26 mouse cellular contexts compared by ENCODE assay signal in the genomic region with DNA sequence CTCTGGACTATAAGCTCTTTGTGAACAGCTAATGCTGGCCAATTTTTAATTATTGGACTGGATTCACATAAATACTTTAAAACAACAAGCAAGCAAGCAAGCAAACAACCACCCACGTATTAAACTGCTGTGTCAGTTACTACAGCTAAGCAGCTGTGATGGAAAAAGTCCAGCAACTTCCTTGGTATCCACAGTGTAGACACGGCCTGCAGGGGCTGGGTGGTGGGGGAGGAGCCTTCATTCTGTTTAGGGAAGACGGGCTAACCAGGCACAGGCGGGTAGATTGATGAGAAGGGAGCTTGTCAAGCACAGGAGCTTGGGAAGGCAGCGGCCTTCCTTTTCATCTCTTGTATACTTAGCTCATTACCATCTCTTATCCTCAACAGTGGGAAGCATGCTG.
DNase-seq lines count a peak whose midpoint lies in the region; ATAC-seq and TF ChIP-seq lines count a peak whose summit lies in the region.
"Had no signal": no experiment of that assay in that cellular context is flagged by ENCODE, and none has a peak within 500 bp of the region (broad histone marks: within the 10 kb centered on the region; RNA-seq: fewer than 3 reads in every experiment).

No protein-coding gene starts in this region.

- no peak for TF ChIP-seq POLR2A in lung, adult 2 months (IDR thresholded peaks at IDR 0.05; ENCODE audit: borderline replicate concordance, extremely low read depth, low read depth, low read length)

- 21% methylated on average over 5 of the region's 5 CpGs for WGBS in heart, embryonic 12.5 days
- WGBS in lung, embryonic 14.5 days = 23% methylated on average over 5 of the region's 5 CpGs
- 48% methylated on average over 5 of the region's 5 CpGs for WGBS in lung, adult 2 months
- 38% methylated on average over 5 of the region's 5 CpGs for WGBS in kidney, embryonic 16.5 days

- peaks cover 34% of the 10 kb centered on the region for H3K36me3 ChIP-seq in heart, embryonic 12.5 days
- no peaks in the 10 kb centered on the region for H3K36me3 ChIP-seq in lung, embryonic 14.5 days (ENCODE audit: insufficient read depth)
- 0 out of 2 replicates have a peak, but pooled peaks cover 3% of the 10 kb centered on the region for H3K36me3 ChIP-seq in kidney, embryonic 16.5 days (ENCODE audit: insufficient read depth, low read length)
- H3K36me3 ChIP-seq: embryonic facial prominence, embryonic 15.5 days; forebrain, embryonic 12.5 days; limb, embryonic 12.5 days; liver, embryonic 15.5 days; midbrain, embryonic 10.5 days; midbrain, embryonic 15.5 days had no signal

- ATAC-seq in heart, embryonic 12.5 days (ENCODE audit: insufficient number of reproducible peaks, low FRiP score) = no peak
- 0 out of 2 replicates have a peak, but pooled peaks have one; percentile 38 for ATAC-seq in lung, embryonic 14.5 days (ENCODE audit: insufficient read depth)
- peak; percentile 26; the same call in 1 of the 2 replicates for ATAC-seq in kidney, embryonic 16.5 days (ENCODE audit: low FRiP score, low TSS enrichment)
- ATAC-seq: CD4-positive, CD25-positive, alpha-beta regulatory T cell, adult 4 months; forebrain, postnatal 0 days; hindbrain, embryonic 16.5 days; lung, postnatal 0 days; midbrain, embryonic 15.5 days had no signal

- H3K27ac ChIP-seq in heart, embryonic 12.5 days (ENCODE audit: poor library complexity, severe bottlenecking) = peak overlapping the region; percentile 25; the same call in 1 of the 2 replicates
- no peak overlapping the region for H3K27ac ChIP-seq in lung, embryonic 14.5 days (ENCODE audit: low read depth)
- H3K27ac ChIP-seq in kidney, embryonic 16.5 days (ENCODE audit: low read length) = no peak overlapping the region
- H3K27ac ChIP-seq: embryonic facial prominence, embryonic 15.5 days; forebrain, embryonic 12.5 days; left cerebral cortex, adult 2 months; limb, embryonic 12.5 days; liver, embryonic 15.5 days; midbrain, embryonic 10.5 days; midbrain, embryonic 15.5 days had no signal

- H3K9me3 ChIP-seq in heart, embryonic 12.5 days (replicated peaks) = peaks cover 4% of the 10 kb centered on the region
- H3K9me3 ChIP-seq in lung, embryonic 14.5 days (ENCODE audit: low read depth, low read length) = no peaks in the 10 kb centered on the region
- H3K9me3 ChIP-seq in kidney, embryonic 16.5 days (ENCODE audit: low read length) = no peaks in the 10 kb centered on the region; the same call in 1 of the 2 replicates
- H3K9me3 ChIP-seq: embryonic facial prominence, embryonic 15.5 days; forebrain, embryonic 12.5 days; limb, embryonic 12.5 days; liver, embryonic 15.5 days; midbrain, embryonic 10.5 days; midbrain, embryonic 15.5 days had no signal

- TF ChIP-seq CTCF in lung, embryonic 14.5 days (IDR thresholded peaks at IDR 0.05; ENCODE audit: low read depth) = no peak
- TF ChIP-seq CTCF in lung, adult 2 months (IDR thresholded peaks at IDR 0.05; ENCODE audit: insufficient read depth, low read length) = no peak

- H3K27me3 ChIP-seq in heart, embryonic 12.5 days (replicated peaks) = no peaks in the 10 kb centered on the region
- H3K27me3 ChIP-seq in lung, embryonic 14.5 days (ENCODE audit: insufficient read depth, low read length) = no peaks in the 10 kb centered on the region
- H3K27me3 ChIP-seq in kidney, embryonic 16.5 days (ENCODE audit: insufficient read depth, low read length) = no peaks in the 10 kb centered on the region
- H3K27me3 ChIP-seq: embryonic facial prominence, embryonic 15.5 days; forebrain, embryonic 12.5 days; limb, embryonic 12.5 days; liver, embryonic 15.5 days; midbrain, embryonic 15.5 days had no signal

- peaks cover 76% of the 10 kb centered on the region for H3K4me1 ChIP-seq in heart, embryonic 12.5 days (replicated peaks)
- peaks cover 22% of the 10 kb centered on the region for H3K4me1 ChIP-seq in lung, embryonic 14.5 days (ENCODE audit: insufficient read depth)
- peaks cover 10% of the 10 kb centered on the region for H3K4me1 ChIP-seq in lung, adult 2 months (ENCODE audit: control insufficient read depth, insufficient read depth, low read length)
- H3K4me1 ChIP-seq in kidney, embryonic 16.5 days (ENCODE audit: insufficient read depth, low read length) = peaks cover 26% of the 10 kb centered on the region; the same call in 1 of the 2 replicates
- H3K4me1 ChIP-seq: midbrain, embryonic 15.5 days had no signal

- H3K4me3 ChIP-seq in heart, embryonic 12.5 days = no peak overlapping the region
- H3K4me3 ChIP-seq in lung, embryonic 14.5 days (ENCODE audit: low read depth, low read length) = no peak overlapping the region
- H3K4me3 ChIP-seq in lung, adult 2 months (replicated peaks; ENCODE audit: extremely low read depth, low read depth, low read length) = no peak overlapping the region
- no peak overlapping the region for H3K4me3 ChIP-seq in kidney, embryonic 16.5 days (ENCODE audit: low read length)
- H3K4me3 ChIP-seq: embryonic facial prominence, embryonic 10.5 days; embryonic facial prominence, embryonic 15.5 days; forebrain, embryonic 12.5 days; left cerebral cortex, adult 2 months; limb, embryonic 12.5 days; liver, embryonic 15.5 days; midbrain, embryonic 10.5 days; midbrain, embryonic 15.5 days had no signal

- H3K4me2 ChIP-seq in heart, embryonic 12.5 days = no peak overlapping the region
- no peak overlapping the region for H3K4me2 ChIP-seq in lung, embryonic 14.5 days
- no peak overlapping the region for H3K4me2 ChIP-seq in kidney, embryonic 16.5 days (replicated peaks; ENCODE audit: low read depth, low read length)
- H3K4me2 ChIP-seq: embryonic facial prominence, embryonic 15.5 days; forebrain, embryonic 12.5 days; limb, embryonic 12.5 days; liver, embryonic 15.5 days; midbrain, embryonic 15.5 days had no signal

- H3K9ac ChIP-seq in heart, embryonic 12.5 days = no peak overlapping the region
- H3K9ac ChIP-seq in lung, embryonic 14.5 days = no peak overlapping the region
- no peak overlapping the region for H3K9ac ChIP-seq in kidney, embryonic 16.5 days (replicated peaks; ENCODE audit: low read length)
- H3K9ac ChIP-seq: embryonic facial prominence, embryonic 15.5 days; forebrain, embryonic 12.5 days; forebrain, postnatal 0 days; limb, embryonic 12.5 days; liver, embryonic 15.5 days; midbrain, embryonic 15.5 days had no signal

- no peak for DNase-seq in heart, adult 9 months (ENCODE audit: low spot score in 2 of 2)
- DNase-seq in lung, embryonic 14.5 days = peak; percentile 57
- no peak for DNase-seq in lung, adult 2 months
- peak; percentile 66 to 73 for DNase-seq in kidney, postnatal 25 days
- no peak for DNase-seq in cerebellum, adult 11-12 months
- DNase-seq: adrenal gland, postnatal 25 days; cerebellum, adult 18-20 months; cerebellum, postnatal 10 days; forebrain, postnatal 0 days; heart, postnatal 10 days; right cerebral cortex, postnatal 25 days; thymus, adult 18-20 months; thymus, postnatal 25 days had no signal

Comparison
In these comparisons a context has a peak if more than half of its experiments do, and no peak if none do; other contexts are left out.
1. DNase-seq: peak in lung, embryonic 14.5 days (single experiment) and kidney, postnatal 25 days (2 of 2); none in heart, adult 9 months (0 of 2), lung, adult 2 months (single experiment) and cerebellum, adult 11-12 months (single experiment).